Mouse (Mus musculus) neutrophil, adult 5-6 weeks (primary cell): ENCODE measurements at regions not wholly inside any gene's neighbourhood (a gene's known extent, or its start where the extent isn't known, plus 50 kb on each side); places are given as distances from the start of the nearest gene placed in this dataset.

Source experiments
- ATAC-seq: fragments of 151-379, 151-347 bp; 2 replicates; pipeline ENCODE4 v1.8.0; 2017; ENCODE audit warnings: mild to moderate bottlenecking, moderate TSS enrichment; ENCODE audit not compliant: insufficient number of reproducible peaks, poor library complexity, low FRiP score, severe bottlenecking; ENCODE audit errors: extremely low read depth

GRCm38 (mm10) chr8:88972993-88973690 is 70.8 kb downstream of the Sall1 start:
- ATAC-seq, result no peak

- no peak for ATAC-seq
Measured at GRCm38 (mm10) chr8:88958843-88959242, 85.1 kb downstream of the Sall1 start.

GRCm38 (mm10) chr8:88953178-88953577 is 90.8 kb downstream of the Sall1 start:
- ATAC-seq, result no peak

- ATAC-seq, result no peak
Measured at GRCm38 (mm10) chr8:88951829-88952155, 92.2 kb downstream of the Sall1 start.

- no peak for ATAC-seq
Measured at GRCm38 (mm10) chr8:88951145-88951828, 92.7 kb downstream of the Sall1 start.

- ATAC-seq, result no peak
Measured at GRCm38 (mm10) chr8:88949975-88950374, 94.0 kb downstream of the Sall1 start.

GRCm38 (mm10) chr8:88948981-88949380 is 95.0 kb downstream of the Sall1 start:
- ATAC-seq, result no peak

GRCm38 (mm10) chr8:88948328-88948727 is 95.6 kb downstream of the Sall1 start:
- no peak for ATAC-seq

GRCm38 (mm10) chr8:88947384-88947783 is 96.6 kb downstream of the Sall1 start:
- no peak for ATAC-seq

GRCm38 (mm10) chr8:88945656-88946055 is 98.3 kb downstream of the Sall1 start:
- no peak for ATAC-seq

GRCm38 (mm10) chr8:88944038-88944437 is 99.9 kb downstream of the Sall1 start:
- ATAC-seq, result no peak

- ATAC-seq, result no peak
Measured at GRCm38 (mm10) chr8:88939071-88939746, 104.8 kb downstream of the Sall1 start.

GRCm38 (mm10) chr8:88934708-88935107 is 109.3 kb downstream of the Sall1 start:
- no peak for ATAC-seq

GRCm38 (mm10) chr8:88931050-88931449 is 112.9 kb downstream of the Sall1 start:
- ATAC-seq, result no peak

GRCm38 (mm10) chr8:88930370-88930769 is 113.6 kb downstream of the Sall1 start:
- no peak for ATAC-seq

- no peak for ATAC-seq
Measured at GRCm38 (mm10) chr8:88928675-88929377, 115.1 kb downstream of the Sall1 start.

GRCm38 (mm10) chr8:88922840-88923239 is 121.1 kb downstream of the Sall1 start:
- ATAC-seq, result no peak

GRCm38 (mm10) chr8:88921967-88922366 is 122.0 kb downstream of the Sall1 start:
- ATAC-seq, result no peak

- ATAC-seq, result no peak
Measured at GRCm38 (mm10) chr8:88919282-88919681, 124.7 kb downstream of the Sall1 start.

GRCm38 (mm10) chr8:88916064-88916463 is 127.9 kb downstream of the Sall1 start:
- ATAC-seq, result no peak
